Mouse (Mus musculus) liver, embryonic 16.5 days (tissue): ENCODE results near the gene Raet1e. TPM values are rescaled to one million over a fixed set of nuclear protein-coding genes. Genes with fewer than 3 reads are reported as not detected.
"Not testable (repeated sequence)": the region's sequence is repeated elsewhere in the genome, so short reads cannot be mapped to it uniquely, and the experiment has no call there.

Source experiments
- ATAC-seq: fragments of 200-750 bp; cut with Nextera tagmentation; 2 replicates; pipeline ENCODE4 v1.8.0; 2017; ENCODE audit warnings: low read depth, mild to moderate bottlenecking, moderate number of reproducible peaks, moderate library complexity
- H3K27ac ChIP-seq: fragments of 300-500 bp; sonication (generic); 2 replicates; pipeline ENCODE4 v1.5.1; 2014; ENCODE audit warnings: mild to moderate bottlenecking, low read length
- H3K27me3 ChIP-seq: fragments of 300-500 bp; sonication (generic); 2 replicates; pipeline ENCODE4 v1.6.1; 2014; ENCODE audit warnings: low read depth, low read length, mixed read lengths; ENCODE audit not compliant: control insufficient read depth, insufficient read depth
- H3K36me3 ChIP-seq: fragments of 300-500 bp; sonication (generic); 2 replicates; pipeline ENCODE4 v1.6.1; 2014; ENCODE audit warnings: mild to moderate bottlenecking; ENCODE audit not compliant: control insufficient read depth, insufficient read depth
- H3K4me1 ChIP-seq: fragments of 300-500 bp; sonication (generic); 2 replicates; pipeline ENCODE4 v1.6.1; 2014; ENCODE audit warnings: low read depth, low read length, mixed read lengths; ENCODE audit not compliant: control insufficient read depth
- H3K4me2 ChIP-seq: fragments of 300-500 bp; sonication (generic); 2 replicates; pipeline ENCODE4 v1.6.1; 2014; ENCODE audit warnings: low read depth, low read length, mixed read lengths
- H3K4me3 ChIP-seq: fragments of 300-500 bp; sonication (generic); 2 replicates; pipeline ENCODE4 v1.5.1; 2014; ENCODE audit warnings: low read depth, mild to moderate bottlenecking, low read length
- H3K9ac ChIP-seq: fragments of 300-500 bp; sonication (generic); 2 replicates; pipeline ENCODE4 v1.6.1; 2014; ENCODE audit warnings: low read depth, low read length
- H3K9me3 ChIP-seq: fragments of 300-500 bp; sonication (generic); replicated peaks from 2 replicates; pipeline ENCODE4 v1.6.1; 2016; ENCODE audit warnings: low read length; ENCODE audit not compliant: control insufficient read depth
- WGBS: fragments of 180-500 bp; shearing (Covaris S2); extraction: QIAGEN DNeasy Blood & Tissue Kit; methylation state at CpG from one replicate; pipeline ENCODE4 v1.1.7; 2014; ENCODE audit not compliant: insufficient replicate concordance; 5-methylcytosine and 5-hydroxymethylcytosine counted together
- polyA plus RNA-seq: library from polyadenylated mRNA; unstranded; fragments of >200 nt; fragmentation: Nextera tagmentation; extraction: Ambion mirVana; gene quantifications from 2 replicates; pipeline ENCODE4 v1.2.1, GENCODE M21; 2015

Raet1e gene
- polyA plus RNA-seq, 1 experiment from 2014 or later, result 1.7 TPM

- H3K36me3 ChIP-seq, H3K4me1 ChIP-seq, H3K9ac ChIP-seq, H3K4me2 ChIP-seq, H3K27ac ChIP-seq, H3K27me3 ChIP-seq, H3K9me3 ChIP-seq, H3K4me3 ChIP-seq, ATAC-seq: not testable (repeated sequence)
- 56% methylated on average over 4 of the region's 4 CpGs for WGBS
Measured at GRCm38 (mm10) chr10:22345721-22346120, 187.4 kb downstream of the Raet1e start.

- H3K4me2 ChIP-seq, H3K9ac ChIP-seq, H3K9me3 ChIP-seq, H3K4me3 ChIP-seq, H3K4me1 ChIP-seq, H3K27ac ChIP-seq, H3K36me3 ChIP-seq, H3K27me3 ChIP-seq: not testable (repeated sequence)
- whole genome bisulfite sequencing, result 34% methylated on average over 6 of the region's 6 CpGs
- ATAC-seq, result peak; percentile 16; the same call in 1 of the 2 replicates
Measured at GRCm38 (mm10) chr10:22353548-22354195, 195.3 kb downstream of the Raet1e start.

- not testable (repeated sequence) for H3K27ac ChIP-seq, H3K9ac ChIP-seq, ATAC-seq, H3K36me3 ChIP-seq, H3K4me1 ChIP-seq, H3K9me3 ChIP-seq, H3K4me3 ChIP-seq, H3K4me2 ChIP-seq, H3K27me3 ChIP-seq
- 33% methylated on average over 2 of the region's 2 CpGs for WGBS
Measured at GRCm38 (mm10) chr10:22354196-22354574, 195.8 kb downstream of the Raet1e start.

GRCm38 (mm10) chr10:22357373-22357772 is 199.0 kb downstream of the Raet1e start:
- H3K27me3 ChIP-seq, H3K9ac ChIP-seq, H3K27ac ChIP-seq, H3K9me3 ChIP-seq, H3K36me3 ChIP-seq, H3K4me3 ChIP-seq, ATAC-seq, H3K4me1 ChIP-seq, H3K4me2 ChIP-seq: not testable (repeated sequence)
- WGBS, result 39% methylated on average over 1 of the region's 1 CpGs

- not testable (repeated sequence) for ATAC-seq, H3K9me3 ChIP-seq, H3K4me2 ChIP-seq, H3K27me3 ChIP-seq, H3K27ac ChIP-seq, H3K9ac ChIP-seq, H3K4me1 ChIP-seq, H3K36me3 ChIP-seq, H3K4me3 ChIP-seq
- whole genome bisulfite sequencing, result 42% methylated on average over 3 of the region's 3 CpGs
Measured at GRCm38 (mm10) chr10:22360252-22360651, 201.9 kb downstream of the Raet1e start, which contains the start of gene Raet1d. TSS of gene Raet1d (plus strand) at chr10:22360552.

- 25% methylated on average over 2 of the region's 2 CpGs for WGBS
- H3K4me1 ChIP-seq, H3K27me3 ChIP-seq, H3K36me3 ChIP-seq, H3K9ac ChIP-seq, H3K27ac ChIP-seq, ATAC-seq, H3K4me2 ChIP-seq, H3K4me3 ChIP-seq, H3K9me3 ChIP-seq: not testable (repeated sequence)
Measured at GRCm38 (mm10) chr10:22360957-22361356, 202.6 kb downstream of the Raet1e start.

GRCm38 (mm10) chr10:22361415-22362352 is 203.3 kb downstream of the Raet1e start:
- not testable (repeated sequence) for H3K4me2 ChIP-seq, H3K27me3 ChIP-seq, H3K36me3 ChIP-seq, H3K9me3 ChIP-seq, H3K4me3 ChIP-seq, H3K27ac ChIP-seq, H3K4me1 ChIP-seq, H3K9ac ChIP-seq
- under 1% methylated on average over 8 of the region's 15 CpGs for WGBS
- ATAC-seq, result peak; percentile 51

GRCm38 (mm10) chr10:22362466-22362865 is 204.1 kb downstream of the Raet1e start:
- H3K9ac ChIP-seq, H3K4me3 ChIP-seq, H3K36me3 ChIP-seq, H3K27me3 ChIP-seq, H3K9me3 ChIP-seq, H3K4me2 ChIP-seq, ATAC-seq, H3K4me1 ChIP-seq, H3K27ac ChIP-seq: not testable (repeated sequence)
- 24% methylated on average over 1 of the region's 2 CpGs for WGBS

GRCm38 (mm10) chr10:22364915-22365314 is 206.5 kb downstream of the Raet1e start:
- not testable (repeated sequence) for H3K36me3 ChIP-seq, H3K9me3 ChIP-seq, H3K27ac ChIP-seq, H3K27me3 ChIP-seq, H3K4me2 ChIP-seq, H3K9ac ChIP-seq, H3K4me1 ChIP-seq, H3K4me3 ChIP-seq
- 37% methylated on average over 2 of the region's 2 CpGs for WGBS
- ATAC-seq, result peak; percentile 41; the same call in 1 of the 2 replicates
